Mouse (Mus musculus) forebrain, embryonic 16.5 days (tissue): ENCODE data around the gene Sall1. TPM values are rescaled to one million over a fixed set of nuclear protein-coding genes. Genes with fewer than 3 reads are reported as not detected.

Source experiments
- ATAC-seq: fragments of 200-750 bp; cut with Nextera tagmentation; 2 replicates; pipeline ENCODE4 v1.8.0; 2017; ENCODE audit warnings: mild to moderate bottlenecking, moderate library complexity
- H3K27ac ChIP-seq: fragments of 300-500 bp; sonication (generic); 2 replicates; pipeline ENCODE4 v1.5.1; 2014; ENCODE audit warnings: low read length, control low read depth
- H3K27me3 ChIP-seq: fragments of 300-500 bp; sonication (generic); replicated peaks from 2 replicates; pipeline ENCODE4 v1.6.1; 2014; ENCODE audit warnings: low read length; ENCODE audit not compliant: control insufficient read depth, insufficient read depth
- H3K36me3 ChIP-seq: fragments of 300-500 bp; sonication (generic); 2 replicates; pipeline ENCODE4 v1.6.1; 2014; ENCODE audit not compliant: control insufficient read depth, insufficient read depth
- H3K4me1 ChIP-seq: fragments of 300-500 bp; sonication (generic); replicated peaks from 2 replicates; pipeline ENCODE4 v1.6.1; 2014; ENCODE audit warnings: low read length; ENCODE audit not compliant: control insufficient read depth, insufficient read depth
- H3K4me2 ChIP-seq: fragments of 300-500 bp; sonication (generic); 2 replicates; pipeline ENCODE4 v1.6.1; 2014; ENCODE audit warnings: mild to moderate bottlenecking, low read length, control low read depth
- H3K4me3 ChIP-seq: fragments of 300-500 bp; sonication (generic); replicated peaks from 2 replicates; pipeline ENCODE4 v1.5.1; 2014; ENCODE audit warnings: mild to moderate bottlenecking, low read length, control low read depth
- H3K9ac ChIP-seq: fragments of 300-500 bp; sonication (generic); replicated peaks from 2 replicates; pipeline ENCODE4 v1.6.1; 2014; ENCODE audit warnings: low read depth, low read length, control low read depth
- H3K9me3 ChIP-seq: fragments of 300-500 bp; sonication (generic); 2 replicates; pipeline ENCODE4 v1.6.1; 2016; ENCODE audit warnings: low read length; ENCODE audit not compliant: control insufficient read depth
- whole genome bisulfite sequencing: fragments of 180-500 bp; shearing (Covaris S2); extraction: QIAGEN DNeasy Blood & Tissue Kit; methylation state at CpG from one replicate; pipeline ENCODE4 v1.1.7; 2014; 5-methylcytosine and 5-hydroxymethylcytosine counted together
- microRNA-seq: library from miRNA; unstranded; fragments of <30 nt; microRNA quantifications from one replicate; pipeline ENCODE4, GENCODE M21; 2017
- polyA plus RNA-seq: library from polyadenylated mRNA; unstranded; fragments of >200 nt; fragmentation: Nextera tagmentation; extraction: Ambion mirVana; gene quantifications from 2 replicates; pipeline ENCODE4 v1.2.1, GENCODE M21; 2015

The Sall1 gene
- polyA plus RNA-seq, 1 experiment from 2014 or later, result 12.5 TPM

GRCm38 (mm10) chr8:88991176-88991575 is 52.8 kb downstream of the Sall1 start:
- Histone ChIP-seq H3K27me3 (no peaks in the 10 kb centered on the region), H3K9ac (no peak overlapping the region), H3K4me3 (no peak overlapping the region), H3K27ac (no peak overlapping the region), H3K9me3 (no peaks in the 10 kb centered on the region), H3K36me3 (no peaks in the 10 kb centered on the region), H3K4me2 (no peak overlapping the region), H3K4me1 (no peaks in the 10 kb centered on the region)
- ATAC-seq, result no peak
- WGBS, result 74% methylated on average over 5 of the region's 5 CpGs

DNA sequence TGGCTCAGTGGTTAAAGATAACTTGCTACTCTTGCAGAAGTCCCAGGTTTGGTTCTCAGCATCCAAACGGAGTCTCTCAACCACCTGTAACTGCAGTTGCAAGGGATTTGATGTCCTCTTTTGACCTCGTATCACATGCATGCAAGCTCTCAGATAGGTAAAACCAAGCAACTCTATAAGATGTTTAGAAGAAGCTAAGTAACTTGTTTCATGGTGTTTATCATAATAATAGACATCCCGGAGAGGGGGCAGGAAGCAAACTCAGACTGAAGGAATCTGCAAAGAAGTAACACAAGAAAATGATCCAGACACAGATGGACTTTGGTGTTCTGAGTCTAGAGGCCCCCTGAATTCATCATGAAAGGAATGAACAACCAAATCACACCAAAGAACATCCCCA is 55.0 kb downstream of the Sall1 start:
- WGBS, result 90% methylated on average over 3 of the region's 3 CpGs
- Histone ChIP-seq H3K9me3 (no peaks in the 10 kb centered on the region), H3K9ac (no peak overlapping the region)

GRCm38 (mm10) chr8:88983468-88983867 is 60.5 kb downstream of the Sall1 start:
- H3K9ac ChIP-seq, result no peak overlapping the region
- no peaks in the 10 kb centered on the region for H3K9me3 ChIP-seq
- no peaks in the 10 kb centered on the region for H3K36me3 ChIP-seq
- H3K4me2 ChIP-seq, result no peak overlapping the region
- no peaks in the 10 kb centered on the region; the same call in 1 of the 2 replicates for H3K27me3 ChIP-seq
- H3K4me3 ChIP-seq, result no peak overlapping the region
- 86% methylated on average over 5 of the region's 5 CpGs for WGBS
- H3K27ac ChIP-seq, result no peak overlapping the region
- no peaks in the 10 kb centered on the region for H3K4me1 ChIP-seq
- no peak for ATAC-seq

More for the DNA sequence above, 55.0 kb downstream of the Sall1 start:
- Histone ChIP-seq H3K27me3 (no peaks in the 10 kb centered on the region; the same call in 1 of the 2 replicates), H3K27ac (no peak overlapping the region), H3K4me2 (no peak overlapping the region), H3K4me1 (no peaks in the 10 kb centered on the region), H3K4me3 (no peak overlapping the region), H3K36me3 (no peaks in the 10 kb centered on the region)
- ATAC-seq, result no peak

Small RNA genes lying within 50 kb of the gene (microRNA-seq; reads per million reads assigned to microRNA genes)
- gene Mir8110, result not detected
